Mouse (Mus musculus): ENCODE results near the gene Krt86. TPM values are rescaled to one million over a fixed set of nuclear protein-coding genes. Genes with fewer than 3 reads are reported as not detected.
A peak's percentile ranks its signal among the peaks of the same experiment; 100 is the strongest.

Krt86 gene
- total and polyA plus RNA-seq, 3 experiments: not detected

DNA sequence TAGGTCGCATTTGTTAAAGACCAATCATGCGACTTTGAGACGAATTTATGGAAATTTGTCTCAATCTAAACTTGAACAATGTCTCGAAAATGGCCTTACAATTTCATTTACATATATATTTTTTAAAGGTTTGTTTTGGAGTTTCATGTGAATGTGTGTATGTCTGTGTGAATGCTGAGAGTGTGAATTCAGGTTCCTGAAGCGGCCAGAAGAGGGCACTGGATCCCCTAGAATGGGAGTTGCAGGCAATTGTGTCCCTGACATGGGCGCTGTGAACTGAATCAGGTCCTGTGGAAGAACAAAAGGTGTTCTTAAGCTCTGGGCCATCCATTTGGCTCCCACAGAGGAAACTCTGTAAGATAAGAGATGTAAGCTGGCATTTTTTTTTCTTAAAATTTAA is 17.4 kb upstream of the Krt86 start:
- Histone ChIP-seq H3K9ac (ENCODE audit: insufficient read depth, low read depth) (no peak overlapping the region), H3K4me3 (replicated peaks in 1 of 3; ENCODE audit: low read depth in 2 of 3, low read length in 2 of 3, poor library complexity in 1 of 3) (no peak overlapping the region), H3K27me3 (replicated peaks) (peaks cover 74% of the 10 kb centered on the region), H3K9me3 (replicated peaks; ENCODE audit: low read length) (peaks cover 17% of the 10 kb centered on the region), H3K36me3 (replicated peaks in 1 of 2; ENCODE audit: control insufficient read depth in 1 of 2, insufficient read depth in 1 of 2, low read length in 1 of 2) (no peaks in the 10 kb centered on the region), H3K27ac (ENCODE audit: insufficient read depth, low read depth) (no peak overlapping the region), H3K79me2 (replicated peaks; ENCODE audit: control insufficient read depth, extremely low read depth, insufficient read depth, poor library complexity, severe bottlenecking) (no peaks in the 10 kb centered on the region), H3K4me2 (ENCODE audit: insufficient read depth, low read depth, poor library complexity, severe bottlenecking) (no peak overlapping the region), H3K4me1 (ENCODE audit: control insufficient read depth in 1 of 2, insufficient read depth in 2 of 2) (no peaks in the 10 kb centered on the region)
- no peak for DNase-seq (ENCODE audit: extremely low read depth)
- in situ Hi-C loops (cut with MboI; ENCODE audit: low pct_ligation_motif_present, low pct_unique_long_range_greater_than_20kb, low sequenced_read_pairs) (loop anchor here (10.0 kb wide), 1 partner anchor 111 kb away; no protein-coding TSS in a partner anchor), dilution Hi-C loops (cut with MboI; ENCODE audit: extremely low pct_ligation_motif_present, extremely low pct_unique_long_range_greater_than_20kb, low sequenced_read_pairs) (no loop called here)
- TF ChIP-seq JUND (conservative IDR thresholded peaks at IDR 0.05; ENCODE audit: low read depth, low read length) (no peak), ZC3H11A (IDR thresholded peaks at IDR 0.05; ENCODE audit: low read depth, low read length) (no peak), MEF2A (IDR thresholded peaks at IDR 0.05; ENCODE audit: borderline replicate concordance, low read depth, low read length) (no peak), MAFK (IDR thresholded peaks at IDR 0.05; ENCODE audit: insufficient replicate concordance, low read length) (no peak), MAX (IDR thresholded peaks at IDR 0.05; ENCODE audit: low read length) (no peak), EP300 (IDR thresholded peaks at IDR 0.05; ENCODE audit: low read length) (no peak), POLR2A (IDR thresholded peaks at IDR 0.05; ENCODE audit: low read depth, low read length) (no peak)

DNA sequence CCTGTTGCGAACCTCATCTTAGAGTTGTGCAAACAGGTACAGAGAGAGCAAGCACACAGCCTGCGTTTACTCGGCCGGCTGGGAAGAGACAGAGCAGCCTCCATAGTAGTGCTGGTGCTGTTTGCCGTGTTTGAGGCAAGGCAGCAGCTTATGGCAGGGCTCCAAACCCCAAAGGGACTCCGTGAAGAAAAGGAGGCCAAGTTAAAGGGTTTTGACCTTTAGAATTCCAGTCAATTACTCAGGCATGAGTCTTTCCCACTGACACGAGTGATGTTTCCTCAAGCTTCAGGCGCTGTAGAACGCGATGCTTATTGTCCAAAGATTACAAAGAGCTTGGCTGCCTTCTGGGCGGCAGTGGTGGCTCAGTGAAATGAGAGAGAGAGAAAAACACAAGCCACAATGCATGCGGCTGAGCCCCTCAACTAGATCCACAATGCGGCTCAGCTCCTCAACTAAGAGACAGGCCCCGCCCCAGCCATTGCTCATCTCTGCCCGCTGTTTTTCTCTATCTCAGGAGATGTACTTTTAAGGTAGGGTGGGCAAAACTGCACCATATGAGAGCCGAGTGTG is 14.8 kb upstream of the Krt86 start:
- no peak overlapping the region for H3K27ac ChIP-seq (ENCODE audit: insufficient read depth, low read depth)
- H3K9me3 ChIP-seq (replicated peaks; ENCODE audit: low read length): peaks cover 17% of the 10 kb centered on the region
- no peak overlapping the region for H3K4me3 ChIP-seq (replicated peaks in 1 of 3; ENCODE audit: low read depth in 2 of 3, low read length in 2 of 3, poor library complexity in 1 of 3)
- no peaks in the 10 kb centered on the region for H3K4me1 ChIP-seq (ENCODE audit: control insufficient read depth in 1 of 2, insufficient read depth in 2 of 2)
- no peak overlapping the region for H3K9ac ChIP-seq (ENCODE audit: insufficient read depth, low read depth)
- dilution Hi-C loops (cut with MboI; ENCODE audit: extremely low pct_ligation_motif_present, extremely low pct_unique_long_range_greater_than_20kb, low sequenced_read_pairs) (no loop called here), in situ Hi-C loops (cut with MboI; ENCODE audit: low pct_ligation_motif_present, low pct_unique_long_range_greater_than_20kb, low sequenced_read_pairs) (loop anchor here (10.0 kb wide), 1 partner anchor 114 kb away; no protein-coding TSS in a partner anchor)
- peaks cover 69% of the 10 kb centered on the region for H3K27me3 ChIP-seq (replicated peaks)
- no peaks in the 10 kb centered on the region for H3K79me2 ChIP-seq (replicated peaks; ENCODE audit: control insufficient read depth, extremely low read depth, insufficient read depth, poor library complexity, severe bottlenecking)
- TF ChIP-seq CHD1 (IDR thresholded peaks at IDR 0.05; ENCODE audit: low read depth, low read length) (no peak), NRF1 (IDR thresholded peaks at IDR 0.05; ENCODE audit: low read depth, low read length) (no peak), TCF12 (IDR thresholded peaks at IDR 0.05; ENCODE audit: low read depth, low read length) (no peak), IRF4 (IDR thresholded peaks at IDR 0.05; ENCODE audit: low read depth, low read length) (no peak), SIN3A (IDR thresholded peaks at IDR 0.05; ENCODE audit: low read length) (no peak), UBTF (IDR thresholded peaks at IDR 0.05; ENCODE audit: low read depth, low read length) (no peak)
- H3K4me2 ChIP-seq (ENCODE audit: insufficient read depth, low read depth, poor library complexity, severe bottlenecking): no peak overlapping the region
- no peaks in the 10 kb centered on the region for H3K36me3 ChIP-seq (replicated peaks in 1 of 2; ENCODE audit: control insufficient read depth in 1 of 2, insufficient read depth in 1 of 2, low read length in 1 of 2)
- no peak for DNase-seq (ENCODE audit: extremely low read depth)

DNA sequence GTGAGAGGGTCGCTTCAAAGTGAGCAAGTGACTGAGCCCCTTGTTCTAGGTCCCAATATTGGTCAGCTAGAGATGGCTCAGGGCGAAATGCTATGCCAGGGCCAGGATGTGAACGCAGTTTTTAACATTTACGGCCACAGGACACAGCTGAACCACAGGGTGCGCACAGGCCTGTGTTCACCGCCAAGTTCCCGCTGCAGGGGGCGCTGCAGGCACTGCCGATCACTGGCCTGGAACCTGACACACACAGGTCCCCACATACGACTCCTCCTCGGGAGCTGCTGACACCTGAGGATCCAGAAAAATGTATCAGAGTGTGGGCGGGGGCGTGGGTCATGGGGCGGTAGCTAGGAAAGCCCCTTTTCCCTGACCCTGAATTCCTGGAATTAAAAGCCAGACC is 14.0 kb upstream of the Krt86 start:
- H3K79me2 ChIP-seq (replicated peaks; ENCODE audit: control insufficient read depth, extremely low read depth, insufficient read depth, poor library complexity, severe bottlenecking): no peaks in the 10 kb centered on the region
- H3K27ac ChIP-seq (ENCODE audit: insufficient read depth, low read depth): no peak overlapping the region
- no peak overlapping the region for H3K4me3 ChIP-seq (replicated peaks in 1 of 3; ENCODE audit: low read depth in 2 of 3, low read length in 2 of 3, poor library complexity in 1 of 3)
- peaks cover 17% of the 10 kb centered on the region for H3K9me3 ChIP-seq (replicated peaks; ENCODE audit: low read length)
- H3K27me3 ChIP-seq (replicated peaks): peaks cover 69% of the 10 kb centered on the region
- dilution Hi-C loops (cut with MboI; ENCODE audit: extremely low pct_ligation_motif_present, extremely low pct_unique_long_range_greater_than_20kb, low sequenced_read_pairs): no loop called here
- no peak overlapping the region for H3K4me2 ChIP-seq (ENCODE audit: insufficient read depth, low read depth, poor library complexity, severe bottlenecking)
- no peaks in the 10 kb centered on the region for H3K4me1 ChIP-seq (ENCODE audit: control insufficient read depth in 1 of 2, insufficient read depth in 2 of 2)
- no peaks in the 10 kb centered on the region for H3K36me3 ChIP-seq (replicated peaks in 1 of 2; ENCODE audit: control insufficient read depth in 1 of 2, insufficient read depth in 1 of 2, low read length in 1 of 2)
- peak in 1 of 2 experiments; percentile 50; a peak in 2 of 4 replicates for TF ChIP-seq CTCF (conservative IDR thresholded peaks at IDR 0.05 in 1 of 2, IDR thresholded peaks at IDR 0.05 in 1 of 2; ENCODE audit: low read depth in 2 of 2, low read length in 2 of 2)
- TF ChIP-seq PAX5 (IDR thresholded peaks at IDR 0.05; ENCODE audit: low read length): no peak
- TF ChIP-seq JUND (conservative IDR thresholded peaks at IDR 0.05; ENCODE audit: low read depth, low read length): no peak
- TF ChIP-seq SMC3 (IDR thresholded peaks at IDR 0.05; ENCODE audit: low read depth, low read length): 0 out of 2 replicates have a peak, but pooled peaks have one; percentile 11
- no peak for TF ChIP-seq JUN (IDR thresholded peaks at IDR 0.05; ENCODE audit: insufficient read depth, low read depth, low read length)
- no peak for TF ChIP-seq POLR2A (IDR thresholded peaks at IDR 0.05; ENCODE audit: low read depth, low read length)
- no peak for DNase-seq (ENCODE audit: extremely low read depth)
- H3K9ac ChIP-seq (ENCODE audit: insufficient read depth, low read depth): no peak overlapping the region
- in situ Hi-C loops (cut with MboI; ENCODE audit: low pct_ligation_motif_present, low pct_unique_long_range_greater_than_20kb, low sequenced_read_pairs): loop anchor here (10.0 kb wide), 1 partner anchor 114 kb away; no protein-coding TSS in a partner anchor

All from CH12.LX (cell line).